Mouse (Mus musculus) forebrain, embryonic 10.5 days (tissue): Measurements from ENCODE around the gene Atp6v1g1. TPM values are rescaled to one million over a fixed set of nuclear protein-coding genes. Genes with fewer than 3 reads are reported as not detected.

Experiments used
- DNase-seq: peaks from one replicate; pipeline ENCODE4 v3.0.0-alpha.2; 2017; ENCODE audit warnings: low spot score; ENCODE audit errors: extremely low spot score
- H3K27ac ChIP-seq: fragments of 300-500 bp; sonication (generic); 2 replicates; pipeline ENCODE4 v1.5.1; 2016; ENCODE audit warnings: mild to moderate bottlenecking
- H3K27me3 ChIP-seq: fragments of 300-500 bp; sonication (generic); 2 replicates; pipeline ENCODE4 v1.6.1; 2016; ENCODE audit warnings: mild to moderate bottlenecking; ENCODE audit not compliant: poor library complexity, severe bottlenecking
- H3K36me3 ChIP-seq: fragments of 300-500 bp; sonication (generic); replicated peaks from 2 replicates; pipeline ENCODE4 v1.6.1; 2016; ENCODE audit warnings: mild to moderate bottlenecking, moderate library complexity
- H3K4me1 ChIP-seq: fragments of 300-500 bp; sonication (generic); 2 replicates; pipeline ENCODE4 v1.6.1; 2016
- H3K4me3 ChIP-seq: fragments of 300-500 bp; sonication (generic); 2 replicates; pipeline ENCODE4 v1.5.1; 2016; ENCODE audit warnings: mild to moderate bottlenecking, moderate library complexity
- H3K9me3 ChIP-seq: fragments of 300-500 bp; sonication (generic); 2 replicates; pipeline ENCODE4 v1.6.1; 2016; ENCODE audit warnings: mild to moderate bottlenecking, moderate library complexity
- WGBS: fragments of 180-500 bp; shearing (Covaris S2); methylation state at CpG from one replicate; pipeline ENCODE4 v1.1.7; 2016; 5-methylcytosine and 5-hydroxymethylcytosine counted together
- polyA plus RNA-seq: library from polyadenylated mRNA; unstranded; fragments of >200 nt; fragmentation: Nextera tagmentation; extraction: Ambion mirVana; gene quantifications from 2 replicates; pipeline ENCODE4 v1.2.1, GENCODE M21; 2016

Atp6v1g1 gene
- polyA plus RNA-seq, 1 experiment from 2014 or later, result 239 TPM

DNA sequence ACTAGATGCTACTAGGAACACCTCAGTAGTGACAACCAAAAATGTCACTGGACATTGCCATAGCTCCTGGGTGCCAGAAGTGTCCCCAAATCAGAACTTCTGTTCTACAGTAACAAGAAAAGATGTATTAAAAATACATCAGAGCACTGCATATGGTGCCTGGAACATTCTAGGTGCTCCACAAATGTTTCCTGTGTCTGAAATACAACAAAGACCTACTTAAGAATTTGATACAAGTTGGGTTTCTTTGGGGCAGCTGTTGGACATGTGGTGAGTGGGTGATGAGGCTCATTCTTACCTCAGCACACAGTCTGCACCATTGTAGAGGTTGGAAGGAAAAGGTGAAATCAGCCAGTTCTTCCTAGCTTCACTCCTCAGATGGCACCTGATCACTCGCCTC is 8.3 kb downstream of the Atp6v1g1 start:
- no peaks in the 10 kb centered on the region for H3K9me3 ChIP-seq
- H3K4me3 ChIP-seq, result no peak overlapping the region
- DNase-seq, result no peak
- peaks cover 64% of the 10 kb centered on the region for H3K36me3 ChIP-seq
- no peak overlapping the region for H3K27ac ChIP-seq
- WGBS, result 88% methylated on average over 1 of the region's 1 CpGs
- H3K27me3 ChIP-seq, result peaks cover 3% of the 10 kb centered on the region
- peaks cover 23% of the 10 kb centered on the region for H3K4me1 ChIP-seq

GRCm38 (mm10) chr4:63553789-63554576 is 9.4 kb downstream of the Atp6v1g1 start:
- H3K4me1 ChIP-seq, result peaks cover 34% of the 10 kb centered on the region
- no peak overlapping the region for H3K4me3 ChIP-seq
- no peak overlapping the region for H3K27ac ChIP-seq
- H3K36me3 ChIP-seq, result peaks cover 53% of the 10 kb centered on the region
- H3K27me3 ChIP-seq, result peaks cover 3% of the 10 kb centered on the region
- 60% methylated on average over 4 of the region's 4 CpGs for WGBS
- no peak for DNase-seq
- no peaks in the 10 kb centered on the region for H3K9me3 ChIP-seq

DNA sequence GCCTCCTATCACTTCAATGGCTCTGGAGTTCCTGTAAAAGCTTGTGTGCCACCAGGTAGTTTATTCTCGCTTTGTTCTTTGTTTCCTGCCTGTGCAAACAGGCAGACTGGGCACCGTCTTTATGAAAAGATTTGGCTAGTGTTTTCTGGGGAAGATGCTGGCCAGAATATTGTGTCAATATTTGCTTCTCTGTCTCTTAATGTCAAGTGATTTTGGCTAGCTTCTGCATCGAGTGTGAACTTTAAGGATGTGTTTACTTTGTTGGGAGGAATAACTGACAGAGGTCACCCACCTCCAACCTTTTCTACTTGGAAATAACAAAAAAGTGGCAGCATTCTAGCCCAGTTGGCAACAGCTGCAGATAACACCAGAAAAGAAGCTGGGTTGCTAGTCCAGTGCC is 10.0 kb downstream of the Atp6v1g1 start:
- H3K4me1 ChIP-seq, result peaks cover 40% of the 10 kb centered on the region
- DNase-seq, result no peak
- WGBS, result 75% methylated on average over 3 of the region's 3 CpGs
- peaks cover 47% of the 10 kb centered on the region for H3K36me3 ChIP-seq
- no peak overlapping the region for H3K27ac ChIP-seq
- no peaks in the 10 kb centered on the region for H3K9me3 ChIP-seq
- peaks cover 3% of the 10 kb centered on the region for H3K27me3 ChIP-seq
- H3K4me3 ChIP-seq, result no peak overlapping the region

DNA sequence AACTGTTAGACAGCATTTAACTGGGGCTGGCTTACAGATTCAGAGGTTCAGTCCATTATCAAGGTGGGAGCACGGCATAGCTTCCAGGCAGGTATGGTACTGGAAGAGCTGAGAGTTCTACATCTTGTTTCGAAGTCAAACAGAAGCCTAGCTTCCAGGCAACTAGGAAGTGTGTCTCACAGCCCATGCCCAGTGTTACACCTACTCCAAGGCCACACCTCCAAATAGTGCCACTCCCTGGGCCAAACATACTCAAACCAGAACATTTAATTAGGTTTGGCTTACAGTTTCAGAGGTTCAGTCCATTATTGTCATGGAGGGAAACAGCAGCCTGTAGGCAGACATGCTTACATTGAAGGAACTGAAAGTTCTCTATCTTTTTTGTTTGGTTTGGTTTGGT is 10.5 kb downstream of the Atp6v1g1 start:
- Histone ChIP-seq H3K27me3 (peaks cover 3% of the 10 kb centered on the region), H3K27ac (no peak overlapping the region), H3K9me3 (no peaks in the 10 kb centered on the region), H3K36me3 (peaks cover 42% of the 10 kb centered on the region), H3K4me3 (no peak overlapping the region), H3K4me1 (peaks cover 45% of the 10 kb centered on the region)
- WGBS, result 98% methylated on average over 2 of the region's 2 CpGs
- no peak for DNase-seq

DNA sequence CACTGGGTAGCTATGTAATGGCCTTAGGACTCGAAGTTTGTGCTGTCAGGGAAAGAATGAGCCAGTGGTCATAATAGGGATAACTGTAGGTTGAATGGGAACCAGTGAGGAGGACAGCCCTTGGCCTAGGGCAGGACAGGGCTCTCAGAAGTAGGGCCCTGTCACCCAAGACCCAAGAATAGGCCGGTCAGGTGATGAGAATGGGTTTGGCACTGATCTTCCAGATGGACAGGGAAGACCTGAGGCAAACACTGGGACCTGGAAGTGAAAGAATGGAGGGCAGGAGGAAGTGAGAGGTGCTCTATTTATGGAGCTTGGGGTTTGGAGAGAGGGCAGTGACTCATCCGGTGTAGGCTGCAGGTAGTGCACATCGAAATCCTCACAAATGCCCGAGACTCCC is 12.1 kb downstream of the Atp6v1g1 start:
- Histone ChIP-seq H3K9me3 (no peaks in the 10 kb centered on the region), H3K27me3 (peaks cover 3% of the 10 kb centered on the region), H3K4me1 (peaks cover 59% of the 10 kb centered on the region), H3K27ac (0 out of 2 replicates have a peak overlapping the region, but pooled peaks have one; percentile 94), H3K4me3 (no peak overlapping the region), H3K36me3 (peaks cover 29% of the 10 kb centered on the region)
- WGBS, result 70% methylated on average over 5 of the region's 5 CpGs
- no peak for DNase-seq

DNA sequence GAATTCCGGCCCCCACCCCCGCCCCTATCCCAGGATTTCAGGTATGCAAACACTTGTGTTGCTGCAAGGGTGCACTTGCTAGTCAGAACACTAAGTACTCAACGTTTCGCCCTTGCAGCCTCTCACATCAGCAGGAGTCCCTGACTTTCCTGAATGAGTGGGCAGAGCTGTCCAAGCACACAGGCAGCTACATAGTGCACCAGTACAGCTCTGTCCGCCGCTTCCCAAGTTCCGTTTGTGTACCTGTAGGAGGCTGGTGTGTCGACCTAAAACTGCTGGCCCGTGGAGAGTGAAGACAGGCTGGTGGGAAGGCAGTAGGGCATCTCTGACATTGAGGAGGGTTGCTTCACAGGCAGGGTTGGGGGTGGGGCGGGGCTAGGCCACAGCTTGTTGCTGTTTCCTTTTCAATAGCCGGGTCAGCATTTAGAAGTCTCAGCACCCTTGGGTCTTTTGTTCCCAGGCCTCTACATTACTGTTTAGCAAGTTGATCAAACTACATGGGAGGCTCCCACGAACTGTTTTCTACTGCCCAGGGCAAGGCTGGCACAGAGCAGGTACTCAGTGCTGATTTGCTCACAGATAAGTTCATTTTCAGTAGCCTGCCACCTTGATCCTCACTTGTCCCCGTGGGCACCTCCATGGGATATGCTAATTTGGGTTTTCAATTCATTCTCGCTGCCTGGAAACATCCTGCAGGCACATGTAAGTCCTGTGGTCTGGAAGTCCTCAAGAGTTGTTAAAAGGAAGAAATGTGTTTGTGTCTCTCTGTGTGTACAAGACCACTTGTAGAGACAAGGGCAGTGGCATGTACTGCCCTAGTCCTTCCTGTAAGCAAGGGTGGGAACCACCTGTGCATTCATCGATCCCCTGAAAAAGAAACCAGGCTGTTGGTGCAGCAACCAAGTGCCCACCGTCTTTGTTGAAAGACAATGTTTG is 12.8 kb downstream of the Atp6v1g1 start:
- WGBS, result 23% methylated on average over 16 of the region's 16 CpGs
- DNase-seq, result no peak
- H3K27ac ChIP-seq, result peak overlapping the region; percentile 94
- H3K36me3 ChIP-seq, result peaks cover 21% of the 10 kb centered on the region
- peaks cover 3% of the 10 kb centered on the region for H3K27me3 ChIP-seq
- H3K9me3 ChIP-seq, result no peaks in the 10 kb centered on the region
- H3K4me1 ChIP-seq, result peaks cover 61% of the 10 kb centered on the region
- peak overlapping the region; percentile 64; the same call in 1 of the 2 replicates for H3K4me3 ChIP-seq

DNA sequence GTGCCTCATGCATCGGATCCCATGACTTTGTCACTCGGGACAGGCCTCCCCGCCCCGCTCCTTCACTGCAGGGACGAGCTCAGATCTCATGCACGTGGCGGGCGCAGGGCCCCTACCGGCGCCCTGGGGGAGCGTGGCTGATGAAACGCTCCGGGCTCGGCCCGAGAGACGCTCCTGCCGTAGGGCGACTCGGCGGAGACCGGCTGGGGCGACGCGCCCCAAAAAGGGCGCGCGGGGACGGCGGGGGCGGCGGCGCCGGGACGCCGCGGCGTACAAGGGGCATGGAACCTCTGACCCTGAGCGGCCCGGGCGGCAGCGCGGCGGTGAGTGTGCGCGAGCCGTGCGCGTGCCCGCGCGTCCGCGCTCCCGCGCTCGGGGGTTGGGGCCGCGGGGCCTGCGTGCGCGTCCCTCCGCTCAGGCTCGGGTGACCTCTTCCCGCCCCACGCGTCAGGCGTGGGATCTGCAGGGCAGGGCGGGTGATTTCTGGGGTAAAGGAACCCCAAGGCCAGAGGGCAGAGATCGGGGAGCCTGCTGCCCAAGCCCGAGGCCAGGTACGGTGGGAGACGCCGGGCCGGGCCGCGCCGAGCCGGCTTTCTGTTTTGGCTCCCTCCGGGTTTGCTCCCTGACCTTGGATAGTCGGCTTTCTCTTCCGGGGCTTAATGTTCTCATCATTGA is 14.0 kb downstream of the Atp6v1g1 start, which contains the start of gene Tmem268:
Tmem268 (plus strand) TSS at position 375 of the 675 bp plus-strand sequence.
- H3K4me1 ChIP-seq, result peaks cover 62% of the 10 kb centered on the region
- WGBS, result under 1% methylated on average over 81 of the region's 81 CpGs
- H3K4me3 ChIP-seq, result peak within 1 kb of the TSS; percentile 64
- no peaks in the 10 kb centered on the region for H3K9me3 ChIP-seq
- peaks cover 3% of the 10 kb centered on the region for H3K27me3 ChIP-seq
- peak; percentile 77 for DNase-seq
- H3K27ac ChIP-seq, result peak within 1 kb of the TSS; percentile 94
- peaks cover 14% of the 10 kb centered on the region for H3K36me3 ChIP-seq

DNA sequence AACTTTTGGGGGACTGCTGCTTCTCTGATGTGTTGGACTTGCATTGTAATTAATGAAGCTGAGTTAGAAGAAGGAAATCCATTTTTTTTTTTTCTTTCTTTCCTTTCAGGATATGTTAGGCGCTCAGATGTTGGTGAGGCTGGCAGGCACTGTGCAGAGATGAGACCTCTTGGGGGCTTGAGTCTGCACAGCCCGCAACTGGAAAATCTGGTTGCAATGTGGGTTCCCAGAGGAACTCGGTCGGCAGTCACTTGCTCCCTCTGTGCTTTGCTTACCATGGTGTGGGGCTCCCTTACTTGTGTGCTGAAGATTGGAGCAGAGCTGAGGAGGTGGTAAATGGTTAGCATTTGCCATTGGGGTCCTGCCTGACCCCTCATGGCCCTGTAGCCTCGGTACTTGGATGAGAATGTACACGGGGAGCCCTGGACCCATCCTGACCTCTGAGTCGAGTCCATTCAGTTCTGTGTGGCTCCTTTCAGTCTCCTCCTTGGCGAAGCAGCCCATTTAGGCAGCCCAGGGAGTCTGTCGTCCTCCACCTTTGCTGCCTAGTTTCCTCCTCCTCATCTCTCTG is 14.6 kb downstream of the Atp6v1g1 start:
- no peak for DNase-seq
- peak overlapping the region; percentile 64 for H3K4me3 ChIP-seq
- H3K9me3 ChIP-seq, result no peaks in the 10 kb centered on the region
- H3K4me1 ChIP-seq, result peaks cover 55% of the 10 kb centered on the region
- WGBS, result 49% methylated on average over 9 of the region's 9 CpGs
- peaks cover 3% of the 10 kb centered on the region for H3K27me3 ChIP-seq
- peaks cover 12% of the 10 kb centered on the region for H3K36me3 ChIP-seq
- H3K27ac ChIP-seq, result peak overlapping the region; percentile 94

DNA sequence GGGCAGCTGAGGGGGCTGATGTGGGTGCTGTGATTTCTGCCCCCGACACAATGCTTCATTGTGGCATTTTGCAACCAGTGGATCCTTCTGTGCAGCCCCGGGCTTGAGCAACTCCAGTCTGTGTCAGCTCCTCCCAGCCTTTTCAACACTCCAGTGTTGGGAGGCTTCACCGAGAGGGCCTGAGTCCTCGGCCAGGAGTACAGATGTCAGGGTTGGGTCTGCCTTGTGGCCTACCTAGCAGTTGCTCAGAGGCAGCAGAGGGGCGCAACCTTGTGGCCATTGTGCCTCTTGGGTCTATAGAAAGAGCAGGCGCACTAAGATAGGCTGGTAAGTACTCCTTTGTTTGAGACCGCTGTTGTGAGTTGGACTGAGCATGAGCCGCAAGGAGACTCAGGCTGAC is 15.5 kb downstream of the Atp6v1g1 start:
- peak overlapping the region; percentile 72 for H3K27ac ChIP-seq
- H3K4me3 ChIP-seq, result no peak overlapping the region
- H3K36me3 ChIP-seq, result peaks cover 13% of the 10 kb centered on the region
- WGBS, result 58% methylated on average over 8 of the region's 8 CpGs
- peaks cover 54% of the 10 kb centered on the region for H3K4me1 ChIP-seq
- H3K27me3 ChIP-seq, result peaks cover 3% of the 10 kb centered on the region
- no peak for DNase-seq
- H3K9me3 ChIP-seq, result no peaks in the 10 kb centered on the region

DNA sequence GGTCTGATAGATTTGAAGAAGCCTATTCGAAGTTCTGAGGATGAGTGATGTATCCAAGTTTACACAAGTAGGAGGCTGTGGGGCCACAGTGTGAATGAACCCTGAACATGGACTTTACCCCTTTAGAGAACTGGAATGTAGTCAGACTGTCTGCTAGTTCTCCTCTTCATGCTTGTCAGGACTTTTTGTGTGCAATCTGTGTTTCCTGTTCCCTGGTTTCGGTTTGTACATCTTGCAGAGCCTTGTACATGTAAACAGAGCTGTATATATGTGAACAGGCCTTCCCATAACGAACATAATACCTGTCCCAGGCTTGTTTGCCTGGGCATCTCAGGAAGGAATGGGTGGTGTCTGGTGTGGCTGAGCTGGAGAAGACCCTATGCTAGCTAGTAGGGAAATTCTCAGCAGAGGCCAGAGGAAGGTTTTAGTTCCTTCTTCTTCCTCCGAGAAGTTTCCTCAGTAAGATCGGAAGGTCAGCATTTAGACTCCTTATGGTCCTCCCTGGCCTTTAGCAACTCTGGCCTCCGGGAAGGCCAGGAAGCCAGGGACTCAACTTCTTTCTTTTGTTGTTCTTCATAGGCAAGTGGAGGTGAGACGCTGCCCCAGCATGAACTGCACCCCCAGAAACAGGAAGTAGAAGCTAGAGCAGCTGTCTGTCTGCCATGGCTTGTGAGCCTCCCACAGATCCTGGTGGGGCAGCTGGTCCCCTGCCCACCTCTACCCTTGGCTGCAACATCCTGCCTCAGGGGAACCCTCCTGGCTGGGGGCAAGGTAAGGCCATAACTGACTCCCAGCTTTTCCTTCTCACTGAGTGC is 17.5 kb downstream of the Atp6v1g1 start:
- Histone ChIP-seq H3K36me3 (peaks cover 21% of the 10 kb centered on the region), H3K9me3 (no peaks in the 10 kb centered on the region), H3K27ac (no peak overlapping the region), H3K27me3 (no peaks in the 10 kb centered on the region), H3K4me3 (no peak overlapping the region), H3K4me1 (peaks cover 48% of the 10 kb centered on the region)
- WGBS, result 85% methylated on average over 7 of the region's 7 CpGs
- DNase-seq, result no peak

GRCm38 (mm10) chr4:63562742-63563141 is 18.2 kb downstream of the Atp6v1g1 start:
- Histone ChIP-seq H3K4me3 (no peak overlapping the region), H3K36me3 (peaks cover 21% of the 10 kb centered on the region), H3K4me1 (peaks cover 41% of the 10 kb centered on the region), H3K27ac (no peak overlapping the region), H3K27me3 (no peaks in the 10 kb centered on the region), H3K9me3 (no peaks in the 10 kb centered on the region)
- DNase-seq, result no peak
- WGBS, result 90% methylated on average over 4 of the region's 4 CpGs
